Mouse (Mus musculus) layer of hippocampus, adult 9-11 months (tissue): ENCODE measurements around the gene Megf6.
A peak's percentile ranks its signal among the peaks of the same experiment; 100 is the strongest.

ENCODE experiments used
- DNase-seq: peaks from one replicate; pipeline ENCODE4 v3.0.0; 2022

The Megf6 gene

DNA sequence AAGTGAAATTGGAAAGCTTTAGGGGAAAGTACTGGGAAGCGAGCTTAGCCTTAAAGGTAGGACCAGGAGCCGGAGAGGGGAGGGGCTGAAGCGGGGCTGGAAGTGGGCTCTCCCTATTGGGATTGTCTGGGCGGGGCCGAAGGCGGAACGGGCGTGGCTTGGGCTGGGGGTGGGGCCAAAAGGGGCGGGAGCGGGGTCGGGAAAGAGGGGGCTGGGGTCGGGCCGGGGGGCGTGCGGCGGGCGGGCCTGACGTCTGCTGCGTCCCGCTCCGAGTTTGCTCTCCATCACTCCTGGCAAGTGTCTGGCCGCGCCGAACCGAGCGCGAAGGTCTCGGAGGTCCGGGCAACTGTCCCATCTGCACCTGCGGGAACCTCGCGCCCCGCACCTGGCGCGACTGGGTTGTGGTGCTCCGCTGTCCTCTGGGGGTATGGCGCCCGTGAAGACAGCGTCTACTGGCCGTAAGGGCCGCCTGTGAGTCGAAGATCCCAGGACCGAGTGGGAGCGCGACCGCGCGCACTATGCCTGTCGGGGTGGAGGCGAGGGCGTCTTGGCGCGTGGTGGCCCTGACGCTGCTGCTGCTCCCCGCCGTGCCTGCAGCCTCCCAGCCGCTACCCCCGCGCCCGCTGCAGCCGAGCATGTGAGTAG, at the start of gene Megf6:
Gene Megf6 (plus strand): TSS at position 225 of the 645 bp plus-strand sequence.
- no peak for DNase-seq

DNA sequence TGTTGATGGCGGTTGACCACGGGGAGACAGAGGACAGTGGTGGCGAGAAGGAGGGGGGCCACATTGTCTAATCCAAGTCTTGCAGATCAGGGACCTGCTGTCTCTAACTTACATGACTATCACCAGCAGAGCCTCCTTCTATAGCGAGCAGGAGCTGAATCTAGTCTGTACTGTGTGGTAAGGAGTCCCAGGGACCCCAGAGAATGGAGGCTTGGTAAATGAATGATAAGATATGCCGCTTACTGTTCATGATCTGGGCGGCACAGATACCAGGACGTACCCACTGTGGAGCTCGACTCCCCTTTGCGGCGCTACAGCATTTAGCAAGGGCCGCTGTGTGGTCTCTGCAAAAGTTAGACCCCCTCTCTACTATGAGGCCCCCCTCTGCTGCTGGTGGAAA, 48.7 kb upstream of the Megf6 start:
- no peak for DNase-seq

GRCm38 (mm10) chr4:154122374-154122773, 48.2 kb upstream of the Megf6 start:
- no peak for DNase-seq

DNA sequence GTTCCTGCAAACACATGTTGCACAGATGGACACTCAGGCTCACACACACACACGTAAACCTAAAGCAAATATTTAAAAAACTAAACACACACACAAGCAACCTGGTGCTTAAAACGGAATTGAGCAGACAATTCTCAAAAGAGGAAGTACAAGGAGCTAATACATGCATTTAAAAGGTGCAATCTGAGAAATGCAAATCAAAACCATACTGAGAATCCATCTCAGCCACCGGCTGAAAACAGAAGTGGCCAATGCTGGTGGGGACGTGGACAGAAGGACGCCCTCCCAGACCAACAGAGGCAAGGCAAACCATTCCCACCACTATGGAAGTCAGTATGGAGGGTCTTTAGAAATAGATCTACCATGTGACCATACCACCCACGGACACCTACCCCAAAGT, 47.0 kb upstream of the Megf6 start:
- no peak for DNase-seq

- no peak for DNase-seq
These were observed 45.3 kb upstream of the Megf6 start for GRCm38 (mm10) chr4:154125202-154125601.

DNA sequence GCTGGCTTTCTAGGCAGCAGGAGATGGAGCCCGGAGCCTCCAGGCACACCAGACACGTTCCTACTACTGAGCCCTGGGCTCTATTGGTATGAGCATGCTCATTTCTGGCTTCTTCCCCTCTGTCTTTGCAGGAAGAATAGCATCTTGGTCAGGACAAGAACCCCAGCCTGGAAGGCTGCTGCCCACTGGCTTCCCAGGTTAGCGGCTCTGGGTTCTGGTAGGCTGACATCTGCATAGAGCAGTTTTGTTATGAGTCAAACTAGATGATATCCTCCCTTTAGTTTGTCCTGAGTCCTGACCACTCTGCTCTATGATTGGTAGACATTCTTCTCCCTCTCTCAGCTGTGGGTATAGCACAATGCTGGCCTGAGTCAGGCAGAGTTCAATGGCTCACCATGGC, 43.3 kb upstream of the Megf6 start:
- DNase-seq = no peak

DNA sequence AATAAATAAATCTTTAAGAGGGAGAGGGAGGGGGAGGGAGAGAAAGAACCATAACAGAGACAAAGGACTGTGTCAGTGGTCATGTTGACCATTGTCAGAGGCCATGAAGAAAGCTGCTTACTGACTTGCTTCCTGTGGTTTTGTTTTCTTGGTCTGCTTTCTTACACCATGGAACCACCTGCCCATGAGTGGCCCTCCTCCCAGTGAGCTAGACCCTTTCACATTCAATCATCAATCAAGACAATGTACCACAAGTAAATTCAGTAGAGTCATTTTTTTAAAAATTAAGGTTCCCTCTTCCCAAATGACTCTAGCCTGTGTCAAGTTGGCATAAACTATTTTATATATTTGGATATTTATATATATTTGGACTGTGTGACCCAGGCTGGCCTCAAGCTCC, 40.6 kb upstream of the Megf6 start:
- DNase-seq = no peak

- no peak for DNase-seq
These were observed 38.6 kb upstream of the Megf6 start for GRCm38 (mm10) chr4:154131894-154132293.

DNA sequence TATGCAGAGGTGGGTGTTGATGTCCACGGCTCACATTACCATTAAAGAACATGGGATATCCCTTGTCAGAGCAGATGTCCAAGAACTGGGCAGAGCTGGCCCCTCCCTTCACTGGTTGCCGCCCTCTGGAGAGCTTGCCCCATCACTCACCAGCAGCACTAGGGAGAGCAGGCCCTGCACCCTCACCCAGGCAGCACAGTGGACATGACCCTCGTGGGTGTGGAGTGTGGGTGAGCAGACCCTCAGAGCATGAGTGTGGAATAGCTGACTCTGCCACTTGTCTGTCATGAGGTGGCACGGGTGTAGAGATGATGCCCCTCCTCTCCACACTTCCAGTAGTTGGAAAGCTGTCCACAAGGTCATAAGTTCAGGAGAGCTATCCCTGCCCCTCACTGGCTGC, 35.7 kb upstream of the Megf6 start:
- no peak for DNase-seq

- DNase-seq = no peak
These were observed 33.4 kb upstream of the Megf6 start for GRCm38 (mm10) chr4:154137139-154137538.

DNA sequence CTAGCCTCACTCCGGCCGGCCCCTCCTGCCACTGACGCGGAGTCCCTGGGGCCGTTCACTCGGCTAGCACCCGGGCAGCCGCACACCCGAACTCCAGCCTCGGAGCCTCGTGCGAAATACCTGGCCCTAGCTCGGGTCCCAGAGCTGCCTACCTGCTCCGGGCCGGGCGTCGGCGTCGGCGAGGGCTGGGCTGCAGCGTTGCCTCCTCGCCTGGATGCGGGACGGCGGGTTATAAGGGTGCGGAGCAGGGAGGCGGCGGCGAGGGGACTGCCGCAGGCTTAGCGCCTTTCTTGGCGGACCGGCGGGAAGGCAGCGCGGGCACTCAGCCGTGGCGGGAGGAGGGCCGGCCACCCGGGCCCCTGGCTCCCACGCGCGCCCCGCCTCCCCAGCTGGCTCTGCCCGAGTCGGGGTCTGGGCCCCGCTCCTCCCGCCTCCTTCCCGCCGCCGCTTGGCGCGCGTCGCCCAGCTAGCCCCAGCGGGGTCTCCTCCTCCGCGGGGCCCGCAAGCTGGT, 30.8 kb upstream of the Megf6 start:
- no peak for DNase-seq

GRCm38 (mm10) chr4:154140182-154140212, 30.5 kb upstream of the Megf6 start, which contains the start of gene Trp73:
Gene Trp73 (minus strand): TSS chr4:154140208.
- DNase-seq = no peak

DNA sequence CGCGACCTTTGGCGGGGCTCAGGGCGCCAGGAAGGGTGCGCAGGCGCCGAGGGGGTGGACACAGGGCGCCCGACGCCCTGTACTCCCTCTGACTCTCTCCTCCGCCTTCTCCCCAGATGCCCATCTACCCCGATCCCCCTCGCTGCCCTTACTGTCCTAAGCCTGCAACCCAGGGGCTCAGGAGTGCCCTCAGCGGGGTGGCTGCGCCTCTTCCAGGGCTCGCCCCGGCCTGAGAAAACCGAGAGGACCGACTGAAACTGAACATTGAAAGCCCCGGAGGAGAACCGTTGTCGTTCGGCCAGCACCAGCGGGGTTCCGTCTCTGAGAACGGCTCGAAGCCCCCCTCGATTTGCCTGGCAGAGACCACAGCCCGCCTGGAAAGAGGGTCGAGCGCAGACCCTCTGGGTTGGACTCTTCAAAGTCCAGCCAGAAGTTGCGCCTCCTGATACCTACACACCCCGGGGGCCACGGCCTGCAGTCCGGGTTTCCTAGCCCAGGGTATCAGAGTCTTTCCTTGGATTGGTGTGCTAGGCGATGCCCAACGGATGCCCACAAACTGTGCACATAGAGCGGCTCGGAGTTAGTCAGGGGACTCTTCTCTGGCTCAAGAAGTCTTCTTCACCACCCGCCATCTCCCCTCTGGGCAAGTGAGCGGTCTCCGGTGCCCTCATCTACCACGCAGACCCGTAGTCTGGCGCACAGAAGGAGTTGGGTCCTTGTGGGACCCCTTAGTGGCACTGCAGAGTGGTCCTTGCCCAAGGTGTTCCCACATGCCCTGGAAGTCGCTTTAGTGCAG, 30.1 kb upstream of the Megf6 start:
- no peak for DNase-seq

DNA sequence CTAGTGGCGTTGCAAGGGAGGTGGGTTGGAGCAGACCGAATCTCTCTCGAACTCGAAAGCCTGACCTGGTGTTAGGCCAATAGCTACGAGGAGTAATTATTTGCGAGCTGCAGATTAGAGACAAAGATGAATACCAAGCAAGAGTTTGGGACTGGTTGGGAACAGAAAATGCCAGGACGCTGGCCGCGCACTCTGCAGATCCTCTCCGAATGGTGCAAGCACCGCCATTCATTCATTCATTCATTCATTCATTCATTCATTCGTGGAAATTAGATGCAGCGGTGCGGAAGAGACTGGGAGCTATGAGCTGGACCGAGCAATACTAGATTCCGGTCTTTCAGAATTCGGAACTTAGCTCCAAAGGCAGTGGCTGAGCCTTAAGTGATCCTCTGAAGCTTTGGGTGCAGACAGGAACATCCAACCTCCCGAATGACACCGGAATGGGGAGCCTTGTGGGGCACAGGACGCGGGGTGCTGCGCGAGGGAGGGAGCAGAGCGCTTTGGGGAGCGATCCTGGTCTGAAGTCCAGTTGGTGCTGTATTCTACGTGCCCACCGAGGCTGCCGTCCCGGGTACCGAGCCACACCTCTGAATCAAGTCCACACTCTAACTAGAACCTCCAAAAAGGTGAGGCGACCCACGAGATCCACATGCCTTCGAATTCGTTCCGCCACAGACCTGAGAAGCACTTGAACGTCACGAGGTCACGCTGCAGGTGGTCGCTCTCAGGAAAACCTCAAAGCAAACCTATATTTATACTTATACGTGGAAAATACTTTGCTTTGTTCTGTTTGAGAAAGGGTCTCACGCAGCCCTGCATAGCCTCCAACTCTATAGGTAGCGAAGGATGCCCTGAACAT, 29.3 kb upstream of the Megf6 start:
- DNase-seq = no peak

DNA sequence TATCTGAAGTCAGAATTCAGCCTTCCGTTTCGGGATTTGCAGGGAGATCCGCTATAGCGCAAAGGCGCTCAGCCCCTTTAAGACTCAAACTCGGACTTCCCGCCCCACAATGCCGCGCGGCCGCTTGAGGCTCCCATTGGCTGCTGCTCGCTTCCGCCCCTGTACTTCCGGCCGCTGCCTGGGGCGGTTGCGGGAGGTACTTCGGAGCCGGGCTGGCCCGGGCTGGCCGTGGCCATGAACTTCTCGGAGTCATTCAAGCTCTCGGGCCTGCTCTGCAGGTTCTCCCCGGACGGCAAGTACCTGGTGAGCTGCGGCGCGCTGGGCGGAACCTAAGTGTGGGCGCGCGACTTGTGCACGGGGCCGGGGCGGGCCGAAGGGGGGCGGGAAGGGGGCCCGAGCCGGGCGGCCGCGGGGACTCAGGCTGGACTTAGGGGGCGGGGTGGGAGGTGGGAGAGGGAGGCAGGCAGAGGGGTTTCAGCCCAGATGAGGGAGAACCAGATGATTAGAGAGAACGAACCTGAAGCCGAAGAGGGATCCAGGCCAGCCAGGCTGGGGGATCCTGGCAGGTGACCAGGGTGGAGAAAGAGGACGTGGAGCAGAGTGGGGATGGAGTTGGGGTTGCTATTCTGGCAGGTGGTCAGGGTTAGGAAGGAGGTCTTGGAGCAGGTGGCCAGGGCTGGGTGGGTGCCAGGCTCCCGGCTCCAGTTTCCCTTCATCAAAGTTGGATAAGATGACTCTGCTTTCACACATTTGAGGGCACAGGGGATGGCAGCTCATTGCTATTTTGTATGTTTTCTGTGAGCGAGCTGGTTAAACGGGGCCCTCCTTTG, 28.1 kb upstream of the Megf6 start, which contains the start of gene Wrap73:
Gene Wrap73 (plus strand): TSS at position 162 of the 830 bp plus-strand sequence.
- DNase-seq = peak; percentile 90

GRCm38 (mm10) chr4:154144712-154145111, 25.8 kb upstream of the Megf6 start:
- DNase-seq = no peak

DNA sequence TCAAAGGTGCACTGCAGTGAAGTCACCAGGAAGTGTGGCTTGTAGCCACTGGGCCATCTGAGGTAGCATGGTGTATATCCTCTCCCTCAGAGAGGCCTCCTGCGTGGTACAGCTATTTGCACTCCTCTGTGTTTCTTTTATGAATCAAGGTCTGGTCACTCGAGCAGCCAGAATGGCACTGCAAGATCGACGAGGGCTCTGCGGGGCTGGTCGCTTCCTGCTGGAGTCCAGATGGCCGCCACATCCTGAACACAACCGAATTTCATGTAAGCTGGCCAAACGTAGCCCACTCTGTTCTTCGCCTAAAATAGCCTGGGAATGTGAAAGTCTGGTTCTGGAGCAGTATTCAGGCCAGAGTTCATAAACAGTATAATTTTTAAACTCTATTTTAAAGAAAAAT, 24.2 kb upstream of the Megf6 start:
- no peak for DNase-seq

DNA sequence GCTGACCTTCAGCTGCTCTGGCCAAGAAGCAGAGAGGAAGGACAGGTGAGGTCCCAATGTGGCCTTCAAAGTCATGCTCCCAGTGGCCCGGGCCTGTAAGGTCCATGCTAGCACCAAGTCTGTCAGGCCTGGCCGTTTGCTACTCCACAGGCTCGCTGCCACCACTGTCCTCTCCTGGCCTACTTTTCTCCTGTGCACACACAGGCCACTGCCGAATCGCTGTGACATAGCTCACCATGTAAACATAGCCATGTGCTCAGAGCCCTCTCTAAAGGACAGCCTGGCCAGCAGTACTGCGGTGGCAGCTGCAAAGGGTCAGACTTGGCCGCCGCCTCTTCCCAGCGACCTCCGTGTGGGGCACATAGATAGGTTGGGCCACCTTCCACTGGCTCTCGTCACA, 16.4 kb upstream of the Megf6 start:
- DNase-seq = no peak

DNA sequence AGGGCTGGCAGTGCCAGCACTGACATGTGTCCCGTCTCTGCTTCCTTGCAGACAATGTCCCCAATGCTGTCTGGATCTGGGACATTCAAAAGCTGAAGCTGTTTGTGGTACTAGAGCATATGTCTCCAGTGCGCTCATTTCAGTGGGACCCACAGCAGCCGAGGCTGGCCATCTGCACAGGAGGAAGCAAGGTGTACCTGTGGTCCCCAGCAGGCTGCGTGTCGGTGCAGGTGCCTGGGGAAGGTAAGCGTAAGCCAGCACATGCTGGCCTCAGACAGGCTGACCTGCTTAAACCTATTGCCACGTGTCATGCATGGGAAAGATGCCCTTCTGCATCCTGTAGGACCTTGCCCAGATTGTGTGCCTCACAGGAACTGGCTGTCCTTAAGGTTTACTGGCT, 14.5 kb upstream of the Megf6 start:
- DNase-seq = no peak

DNA sequence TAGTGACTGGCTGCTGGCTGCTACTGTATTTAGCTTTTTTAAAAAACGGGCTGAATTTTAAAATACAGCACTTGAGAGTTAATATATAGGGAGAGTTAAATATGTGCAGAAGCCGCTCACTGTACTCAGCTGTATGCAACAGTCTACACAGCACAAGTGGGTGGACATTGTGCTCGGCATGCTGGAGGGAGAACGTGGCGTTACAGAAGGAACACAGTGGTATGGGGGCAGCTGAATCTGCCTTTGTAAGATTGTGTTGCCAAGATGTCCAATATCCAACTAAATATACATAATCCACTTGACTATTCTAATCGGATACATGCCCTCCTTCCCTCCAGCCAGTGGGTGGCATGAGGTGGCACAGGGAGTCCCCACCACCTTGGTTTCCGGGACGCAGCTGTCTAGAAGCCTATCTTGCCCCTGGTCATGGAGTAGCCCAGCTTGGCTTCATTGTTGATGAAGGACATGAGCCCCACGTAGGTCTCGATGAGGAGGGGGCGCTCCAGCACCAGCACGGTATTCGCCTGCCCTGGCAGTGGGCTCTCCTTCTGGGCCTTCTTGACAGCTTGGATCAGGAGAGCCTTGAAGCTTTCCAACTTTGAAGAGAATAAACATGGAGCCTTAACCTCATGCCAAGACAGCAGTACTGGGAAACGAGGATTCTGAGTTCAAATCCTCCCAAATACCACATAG, 12.4 kb upstream of the Megf6 start:
- peak; percentile 42 for DNase-seq

GRCm38 (mm10) chr4:154159002-154159401, 11.5 kb upstream of the Megf6 start:
- peak; percentile 84 for DNase-seq

DNA sequence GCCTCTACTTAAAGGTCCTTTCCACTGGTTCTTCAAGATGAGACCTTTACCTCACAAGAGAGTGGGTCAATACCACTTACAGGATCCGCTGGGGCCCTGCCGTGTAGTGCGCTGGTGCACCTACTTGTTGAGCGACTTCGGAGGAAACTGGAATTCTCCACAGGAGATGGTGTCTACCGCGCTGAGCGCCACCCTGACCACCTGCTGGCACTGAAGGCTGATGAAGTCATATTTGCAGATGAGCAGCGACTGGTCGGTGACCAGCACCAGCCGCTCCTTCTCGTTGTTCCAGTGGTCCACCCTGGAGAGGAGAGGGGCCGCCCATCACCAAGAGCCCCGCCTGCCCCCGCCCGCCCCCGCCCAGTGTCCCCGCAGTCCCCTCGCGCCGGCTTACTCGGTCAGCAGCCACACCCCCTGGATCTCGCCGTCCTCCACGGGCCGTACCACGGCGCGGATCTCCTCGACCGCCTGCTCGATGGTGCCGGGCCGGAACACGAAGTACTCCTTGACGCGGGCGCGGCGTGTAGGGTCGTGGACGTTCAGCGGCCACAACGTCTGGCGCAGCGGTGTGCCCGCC, 10.5 kb upstream of the Megf6 start:
- peak; percentile 26 for DNase-seq
